Mouse (Mus musculus) kidney, adult 2 months (tissue): ENCODE measurements around the gene Cdh13.

ENCODE experiments used
- CTCF ChIP-seq: fragments of 200-500 bp; conservative IDR thresholded peaks from 2 replicates; pipeline ENCODE4 v1.5.1; 2011; ENCODE audit warnings: low read depth, mild to moderate bottlenecking, control low read depth, low read length, moderate library complexity, mixed read lengths; ENCODE audit not compliant: insufficient read depth, insufficient read length
- POLR2A ChIP-seq: fragments of 200-500 bp; IDR thresholded peaks from one replicate; pipeline ENCODE4 v1.6.1; 2011; ENCODE audit warnings: low read depth, low read length, control low read depth

DNA sequence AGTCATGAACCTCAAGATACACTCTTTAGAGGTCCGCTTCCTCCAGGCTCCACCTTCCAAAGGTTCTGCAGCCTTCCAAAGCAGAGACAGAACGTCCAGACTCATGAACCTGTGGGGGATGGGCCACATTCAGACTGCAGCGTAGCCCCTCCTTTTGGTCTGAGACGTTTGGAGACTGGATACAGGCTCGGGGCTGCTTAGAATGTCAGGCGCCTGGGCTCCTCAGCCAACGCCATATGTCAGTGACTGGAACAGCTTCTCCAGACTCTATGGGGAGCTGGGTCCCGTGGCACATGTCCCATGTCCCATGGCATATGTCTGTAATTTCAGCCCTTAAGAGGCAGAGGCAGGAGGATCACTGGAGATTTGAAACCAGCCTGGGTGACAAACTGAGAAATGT, 989.4 kb downstream of the Cdh13 start:
- TF ChIP-seq CTCF (no peak), POLR2A (no peak)
